ENCODE assay signal across 22 mouse cellular contexts in the genomic region with DNA sequence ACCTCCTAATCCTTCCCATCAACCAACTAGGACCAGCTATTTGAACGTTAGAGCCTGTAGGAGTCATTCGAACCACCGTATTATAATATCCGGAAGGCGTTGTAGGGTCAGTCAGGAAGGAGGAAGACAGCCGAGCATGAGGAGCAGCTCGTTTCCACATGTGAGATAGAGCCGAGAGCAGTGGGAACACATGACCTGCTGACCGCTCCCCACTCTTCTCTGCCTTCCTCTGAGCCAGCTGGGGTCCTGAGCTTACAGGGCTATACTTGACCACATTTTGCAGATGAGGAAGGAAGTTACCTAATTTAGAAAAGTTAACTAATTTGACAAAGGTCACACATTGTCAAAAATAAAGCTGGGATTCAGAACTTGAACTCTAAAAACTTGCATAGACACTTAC. TPM values are rescaled to one million over a fixed set of nuclear protein-coding genes. Genes with fewer than 3 reads are reported as not detected.
DNase-seq lines count a peak whose midpoint lies in the region; ATAC-seq and TF ChIP-seq lines count a peak whose summit lies in the region.
"Had no signal": no experiment of that assay in that cellular context is flagged by ENCODE, and none has a peak within 500 bp of the region (broad histone marks: within the 10 kb centered on the region; RNA-seq: fewer than 3 reads in every experiment).

No protein-coding gene starts in this region.

- intact Hi-C loops in heart, postnatal 14 days (cut with DNase I), result no loop called here
- intact Hi-C loops in left cerebral cortex, postnatal 36 days (cut with DNase I), result no loop called here
- intact Hi-C loops in heart, adult 2 months (cut with DNase I), result no loop called here

- no peak overlapping the region for H3K9ac ChIP-seq in hindbrain, embryonic 14.5 days
- no peak overlapping the region for H3K9ac ChIP-seq in heart, adult 2 months (ENCODE audit: low read depth, low read length)
- H3K9ac ChIP-seq: embryonic facial prominence, embryonic 13.5 days; forebrain, embryonic 12.5 days; heart, embryonic 12.5 days; hindbrain, embryonic 12.5 days had no signal

- H3K27ac ChIP-seq in hindbrain, embryonic 14.5 days, result no peak overlapping the region
- no peak overlapping the region for H3K27ac ChIP-seq in heart, adult 2 months
- H3K27ac ChIP-seq: embryonic facial prominence, embryonic 13.5 days; forebrain, embryonic 12.5 days; gastrocnemius, adult 2 months; hindbrain, embryonic 12.5 days; hindbrain, postnatal 0 days had no signal

- no peak for TF ChIP-seq CTCF in heart, adult 2 months (IDR thresholded peaks at IDR 0.05)

- H3K4me3 ChIP-seq in megakaryocyte, embryonic 14.5 days (replicated peaks), result peak overlapping the region; percentile 40
- H3K4me3 ChIP-seq in hindbrain, embryonic 14.5 days (replicated peaks; ENCODE audit: low read length), result no peak overlapping the region
- no peak overlapping the region for H3K4me3 ChIP-seq in heart, adult 2 months
- H3K4me3 ChIP-seq: embryonic facial prominence, embryonic 13.5 days; forebrain, embryonic 12.5 days; gastrocnemius, adult 2 months; heart, embryonic 12.5 days; hindbrain, embryonic 12.5 days had no signal

- WGBS in hindbrain, embryonic 14.5 days, result 92% methylated on average over 9 of the region's 9 CpGs
- WGBS in heart, adult 2 months, result 49% methylated on average over 9 of the region's 9 CpGs

- ATAC-seq in granulocyte monocyte progenitor cell, adult 5-6 weeks (replicated peaks; ENCODE audit: poor library complexity, severe bottlenecking), result peak; percentile 99
- no peak for ATAC-seq in hindbrain, embryonic 14.5 days (ENCODE audit: low FRiP score)
- ATAC-seq: activated CD4-positive, CD25-positive, alpha-beta regulatory T cell, adult 4 months; forebrain, embryonic 16.5 days; hindbrain, postnatal 0 days had no signal

- peaks cover 69% of the 10 kb centered on the region for H3K36me3 ChIP-seq in megakaryocyte, embryonic 14.5 days (replicated peaks; ENCODE audit: low read length)
- H3K36me3 ChIP-seq in hindbrain, embryonic 14.5 days (replicated peaks; ENCODE audit: control insufficient read depth, insufficient read depth), result peaks cover 46% of the 10 kb centered on the region
- H3K36me3 ChIP-seq in heart, adult 2 months (ENCODE audit: control insufficient read depth, insufficient read depth, low read length), result peaks cover 13% of the 10 kb centered on the region

- H3K4me2 ChIP-seq in hindbrain, embryonic 14.5 days (replicated peaks), result no peak overlapping the region
- H3K4me2 ChIP-seq: embryonic facial prominence, embryonic 13.5 days; forebrain, embryonic 12.5 days; heart, embryonic 12.5 days; hindbrain, embryonic 12.5 days had no signal

- no peaks in the 10 kb centered on the region for H3K9me3 ChIP-seq in megakaryocyte, embryonic 14.5 days
- no peaks in the 10 kb centered on the region for H3K9me3 ChIP-seq in hindbrain, embryonic 14.5 days (ENCODE audit: control insufficient read depth, low read length)
- H3K9me3 ChIP-seq: embryonic facial prominence, embryonic 13.5 days; forebrain, embryonic 12.5 days; heart, embryonic 12.5 days; hindbrain, embryonic 12.5 days had no signal

- TF ChIP-seq EP300 in heart, adult 2 months (IDR thresholded peaks at IDR 0.05; ENCODE audit: insufficient read depth, low read depth, low read length), result no peak

- peaks cover 23% of the 10 kb centered on the region for H3K4me1 ChIP-seq in megakaryocyte, embryonic 14.5 days
- H3K4me1 ChIP-seq in hindbrain, embryonic 14.5 days (replicated peaks; ENCODE audit: control insufficient read depth, insufficient read depth, low read length), result no peaks in the 10 kb centered on the region
- no peaks in the 10 kb centered on the region for H3K4me1 ChIP-seq in heart, adult 2 months (ENCODE audit: control insufficient read depth, insufficient read depth, low read length)
- H3K4me1 ChIP-seq: embryonic facial prominence, embryonic 13.5 days; forebrain, embryonic 12.5 days; heart, embryonic 12.5 days; hindbrain, embryonic 12.5 days had no signal

- TF ChIP-seq POLR2A in heart, adult 2 months (IDR thresholded peaks at IDR 0.05; ENCODE audit: insufficient read depth, low read depth, low read length), result no peak

- H3K79me2 ChIP-seq in heart, adult 2 months (replicated peaks; ENCODE audit: control insufficient read depth, insufficient read depth, low read length), result 0 out of 2 replicates have a peak, but pooled peaks cover 2% of the 10 kb centered on the region

- peak; percentile 74 for DNase-seq in heart, adult 11 months
- DNase-seq in heart, postnatal 14 days, result no peak
- no peak for DNase-seq in left cerebral cortex, postnatal 36 days (ENCODE audit: low spot score in 2 of 2)
- no peak for DNase-seq in hindbrain, embryonic 14.5 days (ENCODE audit: low spot score)
- no peak for DNase-seq in heart, adult 2 months
- DNase-seq: adrenal gland, postnatal 25 days; cerebellum, adult 11 months; cerebellum, adult 8-10 months; cerebellum, postnatal 14 days; gastrocnemius, adult 2 months; gastrocnemius, postnatal 25 days; heart, postnatal 36 days; kidney, adult 11 months had no signal

- H3K27me3 ChIP-seq in megakaryocyte, embryonic 14.5 days (replicated peaks), result no peaks in the 10 kb centered on the region
- H3K27me3 ChIP-seq in hindbrain, embryonic 14.5 days (ENCODE audit: control insufficient read depth, insufficient read depth, low read length), result no peaks in the 10 kb centered on the region
- no peaks in the 10 kb centered on the region for H3K27me3 ChIP-seq in heart, adult 2 months (ENCODE audit: control insufficient read depth, insufficient read depth, low read length)
- H3K27me3 ChIP-seq: embryonic facial prominence, embryonic 13.5 days; forebrain, embryonic 12.5 days; heart, embryonic 12.5 days; hindbrain, embryonic 12.5 days had no signal

RNA-seq across cellular contexts. Expression of a gene that starts 25.2 kb away (rescaled TPM):
- total RNA-seq in heart, postnatal 14 days (2021), result 10 to 100 TPM; 42.7 to 45.6 TPM
- 26.8 and 33.8 TPM in 2 replicates for total RNA-seq in granulocyte monocyte progenitor cell, adult 5-6 weeks (2014; fragmentation: Nextera tagmentation)
- total RNA-seq in granulocyte monocyte progenitor cell, adult 5-6 weeks (2017), result 24.9 and 31.8 TPM in 2 replicates
- polyA plus RNA-seq in megakaryocyte, embryonic 14.5 days (2012; ENCODE audit: insufficient read depth, low replicate concordance), result 14.5 and 41.6 TPM in 2 replicates
- total RNA-seq in left cerebral cortex, postnatal 36 days (2021), result 10 to 100 TPM; 43.5 to 59.0 TPM
- polyA plus RNA-seq in hindbrain, embryonic 14.5 days (2014; fragmentation: Nextera tagmentation; extraction: Ambion mirVana), result 37.3 and 52.0 TPM in 2 replicates
- total RNA-seq in heart, adult 2 months (2021), result 10 to 100 TPM; 22.8 to 34.2 TPM
- polyA plus RNA-seq in heart, adult 2 months (2012; rRNA removed), result 24.2 and 34.4 TPM in 2 replicates
